Mouse (Mus musculus): ENCODE data around the gene Icam5.
"Not testable (repeated sequence)": the region's sequence is repeated elsewhere in the genome, so short reads cannot be mapped to it uniquely, and the experiment has no call there.

Gene Icam5

GRCm38 (mm10) chr9:21032491-21032890 lies 618 bp downstream of the Icam5 start:
- in situ Hi-C loops (cut with MboI; ENCODE audit: unreplicated experiment in 2 of 2) = no loop called here

- in situ Hi-C loops (cut with MboI; ENCODE audit: unreplicated experiment in 2 of 2) = no loop called here
These were observed 1.3 kb downstream of the Icam5 start for GRCm38 (mm10) chr9:21033136-21033535.

- in situ Hi-C loops (cut with MboI; ENCODE audit: unreplicated experiment in 2 of 2) = loop anchor here in 1 of 2 experiments (5.0 kb wide), 1 partner anchor 38 kb away; the partner anchor contains the start of genes Fdx1l and Gm49373
These were observed 2.7 kb downstream of the Icam5 start for GRCm38 (mm10) chr9:21034481-21035085.

GRCm38 (mm10) chr9:21035586-21035985 lies 3.7 kb downstream of the Icam5 start:
- in situ Hi-C loops (cut with MboI; ENCODE audit: unreplicated experiment in 2 of 2) = loop anchor here in 1 of 2 experiments (5.0 kb wide), 1 partner anchor 37 kb away; the partner anchor contains the start of genes Fdx1l and Gm49373

GRCm38 (mm10) chr9:21036161-21036560 lies 4.3 kb downstream of the Icam5 start:
- in situ Hi-C loops (cut with MboI; ENCODE audit: unreplicated experiment in 2 of 2) = loop anchor here in 1 of 2 experiments (5.0 kb wide), 1 partner anchor 36 kb away; the partner anchor contains the start of genes Fdx1l and Gm49373

- in situ Hi-C loops (cut with MboI; ENCODE audit: unreplicated experiment in 2 of 2) = loop anchor here in 1 of 2 experiments (5.0 kb wide), 1 partner anchor 36 kb away; the partner anchor contains the start of genes Fdx1l and Gm49373
These were observed 4.8 kb downstream of the Icam5 start for GRCm38 (mm10) chr9:21036666-21037065.

- in situ Hi-C loops (cut with MboI; ENCODE audit: unreplicated experiment in 2 of 2) = loop anchor here in 1 of 2 experiments (5.0 kb wide), 1 partner anchor 35 kb away; the partner anchor contains the start of genes Fdx1l and Gm49373
These were observed 5.6 kb downstream of the Icam5 start for GRCm38 (mm10) chr9:21037481-21037891.

- in situ Hi-C loops (cut with MboI; ENCODE audit: unreplicated experiment in 2 of 2) = loop anchor here in 1 of 2 experiments (5.0 kb wide), 1 partner anchor 33 kb away; the partner anchor contains the start of genes Fdx1l and Gm49373
These were observed 7.9 kb downstream of the Icam5 start for GRCm38 (mm10) chr9:21039779-21040178.

- in situ Hi-C loops (cut with MboI; ENCODE audit: unreplicated experiment in 2 of 2) = no loop called here
These were observed 9.4 kb downstream of the Icam5 start for GRCm38 (mm10) chr9:21041308-21041707.

- in situ Hi-C loops (cut with MboI; ENCODE audit: unreplicated experiment in 2 of 2) = no loop called here
These were observed 11.7 kb downstream of the Icam5 start for GRCm38 (mm10) chr9:21043563-21043962.

GRCm38 (mm10) chr9:21044785-21045184 lies 12.9 kb downstream of the Icam5 start:
- in situ Hi-C loops (cut with MboI; ENCODE audit: unreplicated experiment in 2 of 2) = not testable (repeated sequence)

GRCm38 (mm10) chr9:21045235-21045634 lies 13.4 kb downstream of the Icam5 start:
- in situ Hi-C loops (cut with MboI; ENCODE audit: unreplicated experiment in 2 of 2) = no loop called here

GRCm38 (mm10) chr9:21051578-21051977 lies 19.7 kb downstream of the Icam5 start:
- in situ Hi-C loops (cut with MboI; ENCODE audit: unreplicated experiment in 2 of 2) = no loop called here

- in situ Hi-C loops (cut with MboI; ENCODE audit: unreplicated experiment in 2 of 2) = no loop called here
These were observed 31.1 kb downstream of the Icam5 start for GRCm38 (mm10) chr9:21062928-21063327.

GRCm38 (mm10) chr9:21067006-21067684 lies 35.3 kb downstream of the Icam5 start, which contains the start of gene Zglp1:
Gene Zglp1 (minus strand): TSS chr9:21067093.
- in situ Hi-C loops (cut with MboI; ENCODE audit: unreplicated experiment in 2 of 2) = no loop called here

GRCm38 (mm10) chr9:21072641-21073040 lies 40.8 kb downstream of the Icam5 start:
- in situ Hi-C loops (cut with MboI; ENCODE audit: unreplicated experiment in 2 of 2) = loop anchor here in 1 of 2 experiments (5.0 kb wide), 1 partner anchor 35 kb away; no protein-coding TSS in a partner anchor

GRCm38 (mm10) chr9:21073044-21073840 lies 41.4 kb downstream of the Icam5 start, which contains the start of the genes Gm49373 and Fdx1l:
Gene Gm49373 (minus strand): TSS chr9:21073096.
Gene Fdx1l (minus strand): TSS chr9:21073614.
- in situ Hi-C loops (cut with MboI; ENCODE audit: unreplicated experiment in 2 of 2) = loop anchor here in 1 of 2 experiments (5.0 kb wide), 1 partner anchor 36 kb away; no protein-coding TSS in a partner anchor

GRCm38 (mm10) chr9:21074173-21074572 lies 42.3 kb downstream of the Icam5 start:
- in situ Hi-C loops (cut with MboI; ENCODE audit: unreplicated experiment in 2 of 2) = loop anchor here in 1 of 2 experiments (5.0 kb wide), 1 partner anchor 37 kb away; no protein-coding TSS in a partner anchor

- in situ Hi-C loops (cut with MboI; ENCODE audit: unreplicated experiment in 2 of 2) = no loop called here
These were observed 43.8 kb downstream of the Icam5 start for GRCm38 (mm10) chr9:21075625-21076024.

GRCm38 (mm10) chr9:21081127-21081526 lies 49.3 kb downstream of the Icam5 start:
- in situ Hi-C loops (cut with MboI; ENCODE audit: unreplicated experiment in 2 of 2) = no loop called here
